Mouse (Mus musculus) brain, embryonic 14.5 days (tissue): ENCODE measurements around the gene Cyyr1. TPM values are rescaled to one million over a fixed set of nuclear protein-coding genes. Genes with fewer than 3 reads are reported as not detected.

Experiments used
- DNase-seq: peaks from one replicate; pipeline ENCODE4 v3.0.0-alpha.2; 2011; ENCODE audit warnings: low read depth
- CTCF ChIP-seq: fragments of 200-500 bp; IDR thresholded peaks from 2 replicates; pipeline ENCODE4 v1.5.1; 2012; ENCODE audit warnings: inconsistent platforms, mild to moderate bottlenecking, moderate library complexity, borderline replicate concordance; ENCODE audit not compliant: insufficient read depth, insufficient read length; ENCODE audit errors: extremely low read depth
- POLR2A ChIP-seq: fragments of 200-500 bp; IDR thresholded peaks from 2 replicates; pipeline ENCODE4 v1.6.1; 2012; ENCODE audit warnings: mild to moderate bottlenecking, inconsistent platforms, borderline replicate concordance; ENCODE audit not compliant: poor library complexity, insufficient read depth, insufficient read length, severe bottlenecking; ENCODE audit errors: extremely low read depth
- polyA plus RNA-seq: library from polyadenylated mRNA; depleted of rRNA; stranded (reverse); fragments of >200 nt; gene quantifications from 2 replicates; pipeline ENCODE4 v1.2.3, GENCODE M21; 2012

The Cyyr1 gene
- polyA plus RNA-seq, 1 experiment = 3.0 TPM

GRCm38 (mm10) chr16:85527743-85528620, 25.2 kb downstream of the Cyyr1 start:
- DNase-seq = peak; percentile 66
- 0 out of 2 replicates have a peak, but pooled peaks have one; percentile 4 for TF ChIP-seq CTCF
- no peak for TF ChIP-seq POLR2A

GRCm38 (mm10) chr16:85524589-85524988, 28.6 kb downstream of the Cyyr1 start:
- TF ChIP-seq POLR2A = no peak
- TF ChIP-seq CTCF = no peak
- DNase-seq = no peak

GRCm38 (mm10) chr16:85507264-85507663, 45.9 kb downstream of the Cyyr1 start:
- TF ChIP-seq POLR2A (no peak), CTCF (no peak)
- no peak for DNase-seq

- TF ChIP-seq CTCF (no peak), POLR2A (no peak)
- peak; percentile 58 for DNase-seq
Measured at GRCm38 (mm10) chr16:85505108-85505507, 48.1 kb downstream of the Cyyr1 start.

- no peak for DNase-seq
- no peak for TF ChIP-seq CTCF
- no peak for TF ChIP-seq POLR2A
Measured at GRCm38 (mm10) chr16:85503416-85503815, 49.8 kb downstream of the Cyyr1 start.

- TF ChIP-seq POLR2A = no peak
- TF ChIP-seq CTCF = no peak
- DNase-seq = peak; percentile 80
Measured at GRCm38 (mm10) chr16:85495837-85496236, 57.4 kb downstream of the Cyyr1 start.

- TF ChIP-seq CTCF = no peak
- no peak for TF ChIP-seq POLR2A
Measured at GRCm38 (mm10) chr16:85488105-85488607, 65.0 kb downstream of the Cyyr1 start.

GRCm38 (mm10) chr16:85487266-85487665, 65.9 kb downstream of the Cyyr1 start:
- no peak for TF ChIP-seq POLR2A
- TF ChIP-seq CTCF = no peak
- peak; percentile 33 for DNase-seq

More at GRCm38 (mm10) chr16:85488105-85488607, 65.0 kb downstream of the Cyyr1 start:
- DNase-seq = no peak

- TF ChIP-seq CTCF (no peak), POLR2A (no peak)
- peak; percentile 58 for DNase-seq
Measured at GRCm38 (mm10) chr16:85484557-85484956, 68.6 kb downstream of the Cyyr1 start.

- DNase-seq = peak; percentile 51
- TF ChIP-seq POLR2A = no peak
- TF ChIP-seq CTCF = no peak
Measured at GRCm38 (mm10) chr16:85474552-85475071, 78.6 kb downstream of the Cyyr1 start.

- no peak for DNase-seq
- TF ChIP-seq CTCF (no peak), POLR2A (no peak)
Measured at GRCm38 (mm10) chr16:85470057-85470456, 83.1 kb downstream of the Cyyr1 start.

GRCm38 (mm10) chr16:85455043-85455442, 98.2 kb downstream of the Cyyr1 start:
- DNase-seq = no peak
- TF ChIP-seq POLR2A (no peak), CTCF (no peak)

- DNase-seq = no peak
- TF ChIP-seq CTCF (no peak), POLR2A (no peak)
Measured at GRCm38 (mm10) chr16:85446306-85446705, 106.9 kb downstream of the Cyyr1 start.
